Comparison of ENCODE assay signal across 23 mouse cellular contexts in the genomic region with DNA sequence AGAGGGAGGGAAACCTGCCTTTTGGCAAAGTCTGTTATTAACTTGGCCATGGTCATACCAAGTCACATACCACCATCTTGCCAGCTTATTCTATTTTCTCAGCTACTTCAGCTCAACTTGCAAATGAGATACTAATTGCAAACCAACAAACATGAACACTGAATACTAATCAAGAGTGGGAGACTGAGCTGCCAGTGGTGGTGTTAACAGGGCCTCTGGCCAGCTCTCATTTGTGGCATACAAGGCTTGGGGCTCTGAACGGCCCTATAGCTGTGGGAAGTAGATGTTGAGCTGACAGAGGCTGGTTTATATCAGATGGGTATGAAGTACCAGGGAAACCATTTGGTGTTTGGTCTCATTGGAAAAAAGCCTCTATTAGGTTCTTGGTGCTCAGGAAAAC. TPM values are rescaled to one million over a fixed set of nuclear protein-coding genes. Genes with fewer than 3 reads are reported as not detected.
DNase-seq lines count a peak whose midpoint lies in the region; ATAC-seq and TF ChIP-seq lines count a peak whose summit lies in the region.
"Had no signal": no experiment of that assay in that cellular context is flagged by ENCODE, and none has a peak within 500 bp of the region (broad histone marks: within the 10 kb centered on the region; RNA-seq: fewer than 3 reads in every experiment).

No protein-coding gene starts in this region.

- no peak for TF ChIP-seq EP300 in heart, adult 2 months (IDR thresholded peaks at IDR 0.05; ENCODE audit: insufficient read depth, low read depth, low read length)

- no peaks in the 10 kb centered on the region for H3K36me3 ChIP-seq in heart, adult 2 months (ENCODE audit: control insufficient read depth, insufficient read depth, low read length)
- H3K36me3 ChIP-seq in hindbrain, embryonic 16.5 days (ENCODE audit: control insufficient read depth, insufficient read depth, low read length), result no peaks in the 10 kb centered on the region
- H3K36me3 ChIP-seq in hindbrain, embryonic 12.5 days, result peaks cover 5% of the 10 kb centered on the region; the same call in 1 of the 2 replicates
- peaks cover 9% of the 10 kb centered on the region for H3K36me3 ChIP-seq in forebrain, postnatal 0 days (ENCODE audit: insufficient read depth)
- H3K36me3 ChIP-seq: embryonic facial prominence, embryonic 10.5 days had no signal

- TF ChIP-seq CTCF in heart, adult 2 months (IDR thresholded peaks at IDR 0.05), result no peak
- TF ChIP-seq CTCF in brain, embryonic 14.5 days (IDR thresholded peaks at IDR 0.05; ENCODE audit: borderline replicate concordance, extremely low read depth, insufficient read depth, insufficient read length), result no peak
- no peak for TF ChIP-seq CTCF in forebrain, postnatal 0 days (IDR thresholded peaks at IDR 0.05; ENCODE audit: low read depth)

- no peak overlapping the region for H3K9ac ChIP-seq in heart, adult 2 months (ENCODE audit: low read depth, low read length)
- no peak overlapping the region for H3K9ac ChIP-seq in hindbrain, embryonic 16.5 days (ENCODE audit: low read depth, low read length)
- H3K9ac ChIP-seq in hindbrain, embryonic 12.5 days, result no peak overlapping the region
- H3K9ac ChIP-seq in forebrain, postnatal 0 days, result no peak overlapping the region

- DNase-seq in heart, adult 2 months, result no peak
- no peak for DNase-seq in heart, adult 11 months
- peak; percentile 88 for DNase-seq in brain, embryonic 14.5 days (ENCODE audit: low read depth)
- peak; percentile 57 for DNase-seq in forebrain, postnatal 0 days
- no peak for DNase-seq in kidney, postnatal 4 days
- DNase-seq: adrenal gland, postnatal 36 days; B cell, adult 2 months; cerebellum, adult 11 months; cerebellum, postnatal 10 days; gastrocnemius, postnatal 36 days; heart, postnatal 36 days; kidney, adult 18-20 months; lung, postnatal 4 days; retina, postnatal 1 day; right cerebral cortex, postnatal 25 days; spleen, adult 18-20 months had no signal

- peak overlapping the region; percentile 82 for H3K27ac ChIP-seq in heart, adult 2 months
- no peak overlapping the region for H3K27ac ChIP-seq in hindbrain, embryonic 16.5 days (ENCODE audit: low read depth, low read length)
- no peak overlapping the region for H3K27ac ChIP-seq in hindbrain, embryonic 12.5 days
- H3K27ac ChIP-seq in forebrain, postnatal 0 days (ENCODE audit: low read depth, low read length), result 0 out of 2 replicates have a peak overlapping the region, but pooled peaks have one; percentile 21
- H3K27ac ChIP-seq: embryonic facial prominence, embryonic 10.5 days had no signal

- ATAC-seq in hindbrain, embryonic 16.5 days, result peak; percentile 55
- no peak for ATAC-seq in hindbrain, embryonic 12.5 days (ENCODE audit: low FRiP score)
- peak; percentile 67 for ATAC-seq in forebrain, postnatal 0 days
- ATAC-seq: inflammation-experienced regulatory T-cells, adult 6 months; Patski had no signal

- intact Hi-C loops in heart, adult 2 months (cut with DNase I), result loop anchor here (5.0 kb wide), 1 partner anchor 50 kb away; no protein-coding TSS in a partner anchor

- H3K4me3 ChIP-seq in heart, adult 2 months, result no peak overlapping the region
- no peak overlapping the region for H3K4me3 ChIP-seq in hindbrain, embryonic 16.5 days (ENCODE audit: low read length)
- no peak overlapping the region for H3K4me3 ChIP-seq in hindbrain, embryonic 12.5 days
- no peak overlapping the region for H3K4me3 ChIP-seq in forebrain, postnatal 0 days (ENCODE audit: low read depth, low read length)
- H3K4me3 ChIP-seq: embryonic facial prominence, embryonic 10.5 days had no signal

- no peak for TF ChIP-seq POLR2A in heart, adult 2 months (IDR thresholded peaks at IDR 0.05; ENCODE audit: insufficient read depth, low read depth, low read length)
- no peak for TF ChIP-seq POLR2A in brain, embryonic 14.5 days (IDR thresholded peaks at IDR 0.05; ENCODE audit: borderline replicate concordance, extremely low read depth, insufficient read depth, insufficient read length, poor library complexity, severe bottlenecking)

- no peaks in the 10 kb centered on the region for H3K27me3 ChIP-seq in heart, adult 2 months (ENCODE audit: control insufficient read depth, insufficient read depth, low read length)
- no peaks in the 10 kb centered on the region for H3K27me3 ChIP-seq in hindbrain, embryonic 16.5 days (replicated peaks; ENCODE audit: control insufficient read depth, insufficient read depth, low read length)
- H3K27me3 ChIP-seq in hindbrain, embryonic 12.5 days, result no peaks in the 10 kb centered on the region
- H3K27me3 ChIP-seq in forebrain, postnatal 0 days (ENCODE audit: insufficient read depth, low read length), result no peaks in the 10 kb centered on the region
- H3K27me3 ChIP-seq: CH12.LX, Patski had no signal

- no peak overlapping the region for H3K4me2 ChIP-seq in hindbrain, embryonic 16.5 days (ENCODE audit: low read length)
- no peak overlapping the region for H3K4me2 ChIP-seq in hindbrain, embryonic 12.5 days (replicated peaks)
- no peak overlapping the region for H3K4me2 ChIP-seq in forebrain, postnatal 0 days (ENCODE audit: low read depth)

- 72% methylated on average over 1 of the region's 1 CpGs for WGBS in heart, adult 2 months
- WGBS in hindbrain, embryonic 16.5 days, result 43% methylated on average over 1 of the region's 1 CpGs
- 81% methylated on average over 1 of the region's 1 CpGs for WGBS in hindbrain, embryonic 12.5 days
- 18% methylated on average over 1 of the region's 1 CpGs for WGBS in forebrain, postnatal 0 days

- no peaks in the 10 kb centered on the region for H3K9me3 ChIP-seq in hindbrain, embryonic 16.5 days (ENCODE audit: control insufficient read depth, low read length)
- H3K9me3 ChIP-seq in hindbrain, embryonic 12.5 days (replicated peaks), result no peaks in the 10 kb centered on the region
- no peaks in the 10 kb centered on the region for H3K9me3 ChIP-seq in forebrain, postnatal 0 days (ENCODE audit: low read length)
- H3K9me3 ChIP-seq: embryonic facial prominence, embryonic 10.5 days; G1E had no signal

- peaks cover 12% of the 10 kb centered on the region for H3K4me1 ChIP-seq in heart, adult 2 months (ENCODE audit: control insufficient read depth, insufficient read depth, low read length)
- peaks cover 7% of the 10 kb centered on the region for H3K4me1 ChIP-seq in hindbrain, embryonic 16.5 days (ENCODE audit: control insufficient read depth, insufficient read depth, low read depth, low read length)
- 0 out of 2 replicates have a peak, but pooled peaks cover 4% of the 10 kb centered on the region for H3K4me1 ChIP-seq in hindbrain, embryonic 12.5 days
- H3K4me1 ChIP-seq in forebrain, postnatal 0 days (ENCODE audit: insufficient read depth), result peaks cover 13% of the 10 kb centered on the region

- H3K79me2 ChIP-seq in heart, adult 2 months (replicated peaks; ENCODE audit: control insufficient read depth, insufficient read depth, low read length), result no peaks in the 10 kb centered on the region

RNA-seq across cellular contexts. Expression of gene Angptl2, which starts 51.2 kb away (rescaled TPM):
- 10 to 100 TPM; 45.3 to 46.2 TPM for total RNA-seq in heart, adult 2 months (2021)
- polyA plus RNA-seq in heart, adult 2 months (2012; rRNA removed), result 91.4 and 128 TPM in 2 replicates
- polyA plus RNA-seq in hindbrain, embryonic 16.5 days (2015; fragmentation: Nextera tagmentation; extraction: Ambion mirVana), result 13.4 and 20.5 TPM in 2 replicates
- 32.8 and 35.4 TPM in 2 replicates for polyA plus RNA-seq in hindbrain, embryonic 12.5 days (2016; fragmentation: Nextera tagmentation; extraction: Ambion mirVana)
- 12.4 and 17.2 TPM in 2 replicates for polyA plus RNA-seq in brain, embryonic 14.5 days (2012; rRNA removed)
- 7.9 and 17.5 TPM in 2 replicates for total RNA-seq in forebrain, postnatal 0 days (2014; rRNA removed)
- polyA plus RNA-seq in forebrain, postnatal 0 days (2015; fragmentation: Nextera tagmentation; extraction: Ambion mirVana), result 7.1 and 7.7 TPM in 2 replicates
- polyA plus RNA-seq: G1E had no signal

Comparison
In these comparisons a context has a peak if more than half of its experiments do, and no peak if none do; other contexts are left out.
1. DNase-seq: peak in brain, embryonic 14.5 days (single experiment) and forebrain, postnatal 0 days (single experiment); none in heart, adult 2 months (0 of 2), heart, adult 11 months (single experiment) and kidney, postnatal 4 days (0 of 2).
2. H3K27ac ChIP-seq: peak in heart, adult 2 months (single experiment) and forebrain, postnatal 0 days (single experiment); none in hindbrain, embryonic 16.5 days (single experiment) and hindbrain, embryonic 12.5 days (single experiment).